Mouse (Mus musculus): ENCODE data around the gene Ptprk.

Gene Ptprk

DNA sequence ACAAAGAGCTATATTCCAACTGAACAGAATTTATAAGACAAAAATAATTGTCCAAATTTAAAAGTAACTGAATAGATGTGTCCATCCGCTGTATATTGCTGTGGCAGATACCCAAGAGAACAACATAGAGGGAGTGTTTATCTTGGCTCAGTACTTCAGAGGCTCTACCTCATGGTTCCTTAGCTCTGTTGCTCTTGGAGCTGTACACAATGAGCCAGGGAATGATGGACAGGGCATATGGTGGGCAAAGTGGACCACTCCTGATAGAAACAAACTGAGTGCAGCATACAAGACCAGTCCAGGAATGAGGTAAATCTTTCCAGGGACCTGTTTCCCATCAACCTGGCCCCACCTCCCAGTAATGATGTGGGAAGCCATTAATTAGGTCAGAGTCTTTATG lies 468.1 kb downstream of the Ptprk start:
- CTCF ChIA-PET, result no interaction called here

DNA sequence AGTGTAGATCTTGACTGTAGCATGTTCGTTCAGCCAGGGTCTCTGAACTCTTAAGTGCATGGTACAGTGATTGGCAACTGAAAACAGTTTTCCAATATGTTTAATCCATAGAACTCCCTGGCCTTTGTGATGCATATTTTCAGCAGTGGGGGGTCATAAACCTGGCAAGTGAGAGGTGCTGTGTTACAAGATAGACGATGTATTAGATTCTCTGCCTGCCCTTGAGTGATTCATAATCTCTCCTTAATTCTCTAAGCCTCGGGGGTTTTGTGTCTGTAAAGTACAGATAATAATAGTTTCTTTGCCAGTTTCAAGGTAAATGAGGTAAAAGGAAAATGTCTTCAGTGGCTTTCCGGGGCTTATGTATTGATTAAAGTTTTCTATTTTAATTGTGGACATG lies 475.9 kb downstream of the Ptprk start:
- CTCF ChIA-PET, result no interaction called here

DNA sequence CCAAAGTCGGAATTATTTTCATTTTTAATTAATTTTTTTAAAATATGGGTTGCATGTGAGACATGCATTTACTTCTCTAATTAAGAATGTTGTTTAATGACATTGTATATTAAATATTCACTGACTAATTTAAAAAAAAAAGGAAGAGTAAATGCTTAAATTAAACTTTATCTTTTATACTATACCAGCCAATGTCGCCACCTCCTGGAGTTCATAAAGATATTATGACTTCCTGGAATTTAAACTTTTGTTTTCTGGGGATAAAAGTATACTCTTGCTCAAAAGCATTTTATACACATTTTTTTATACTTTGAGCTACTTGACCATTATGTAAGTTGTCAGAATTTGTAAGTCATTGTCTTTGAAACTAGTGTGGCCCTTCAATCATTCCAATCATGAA lies 477.4 kb downstream of the Ptprk start:
- CTCF ChIA-PET, result interaction anchor here (0.7 kb wide), 1 partner anchor 15 kb away, joined by 3 read pairs; no protein-coding TSS in a partner anchor

DNA sequence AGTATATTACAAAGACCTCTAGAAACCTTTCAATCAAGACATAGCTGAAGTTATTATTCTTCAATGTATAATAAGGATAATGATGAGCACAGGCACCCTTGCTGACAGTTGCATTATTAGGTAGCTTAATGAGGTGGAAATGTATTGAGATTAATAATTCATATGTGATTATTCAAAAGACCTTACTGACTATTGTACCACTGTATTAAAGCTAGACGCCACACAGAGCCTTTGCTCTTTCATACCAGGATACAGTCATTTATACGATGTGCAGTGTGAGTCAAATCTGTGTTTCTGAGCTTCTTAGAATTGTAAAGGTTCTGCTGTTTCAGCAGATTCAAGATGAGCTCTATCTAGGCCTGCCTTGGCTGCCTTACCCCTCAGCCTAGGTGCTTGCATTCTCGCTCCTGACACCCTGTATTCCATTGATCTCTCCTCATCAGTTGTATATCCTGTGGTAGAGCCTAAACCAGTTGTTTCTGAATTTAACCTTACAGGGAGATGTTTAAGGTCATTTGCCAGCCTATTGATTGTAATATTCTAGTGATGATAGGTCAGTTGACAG lies 489.6 kb downstream of the Ptprk start:
- CTCF ChIA-PET, result no interaction called here

DNA sequence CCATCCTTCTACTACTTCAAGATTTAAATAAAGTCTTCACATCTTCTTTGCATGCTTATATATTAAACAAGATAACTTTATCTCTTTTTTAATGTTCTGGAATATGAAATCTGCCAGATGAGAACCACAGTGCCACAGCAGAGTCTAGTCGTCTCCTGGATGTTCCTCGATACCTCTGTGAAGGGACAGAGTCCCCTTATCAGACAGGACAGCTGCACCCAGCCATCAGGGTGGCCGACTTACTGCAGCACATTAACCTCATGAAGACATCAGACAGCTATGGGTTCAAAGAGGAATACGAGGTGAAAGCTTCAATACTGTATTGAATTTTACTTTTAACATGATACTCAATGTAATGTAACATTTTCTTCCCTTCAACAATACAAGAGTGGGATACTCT lies 491.8 kb downstream of the Ptprk start:
- CTCF ChIA-PET, result no interaction called here

DNA sequence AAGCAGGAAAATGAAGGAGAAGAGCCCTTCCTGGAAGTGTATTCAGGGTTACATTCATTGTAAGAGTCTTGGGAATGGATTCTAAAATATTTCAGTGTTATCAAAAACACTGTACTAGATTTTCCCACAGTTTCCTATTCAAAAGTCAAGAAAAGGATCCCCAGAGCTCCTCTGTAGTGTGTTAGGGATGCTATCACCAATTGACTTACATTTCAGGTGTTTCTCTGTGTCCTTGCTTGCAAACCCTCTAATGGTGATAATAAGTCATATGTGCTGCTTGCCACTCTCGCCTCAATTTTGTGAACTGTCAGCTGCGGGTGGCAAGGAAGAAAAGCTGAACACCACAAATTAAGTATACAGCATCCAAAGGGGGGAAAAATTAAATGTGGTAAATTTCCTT lies 492.2 kb downstream of the Ptprk start:
- CTCF ChIA-PET, result no interaction called here

DNA sequence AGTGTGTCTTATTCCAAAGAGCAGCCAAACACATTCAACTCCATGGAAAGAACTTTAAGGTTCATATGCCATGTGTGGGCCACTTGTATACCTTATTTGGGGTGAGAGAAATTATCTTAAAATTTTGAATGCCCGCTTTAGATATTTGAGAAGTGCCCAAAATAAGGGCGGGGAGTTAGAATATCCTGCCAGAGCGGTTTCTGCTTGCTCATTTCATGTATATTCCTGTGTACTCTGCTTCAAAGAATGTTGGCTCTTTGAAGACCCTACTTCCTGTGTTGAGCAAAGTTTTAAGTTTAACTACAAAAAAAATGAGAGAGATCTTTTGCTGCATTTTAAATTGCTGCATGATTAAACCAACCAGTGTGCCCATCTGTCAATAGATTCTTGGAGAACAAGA lies 492.8 kb downstream of the Ptprk start:
- CTCF ChIA-PET, result no interaction called here

DNA sequence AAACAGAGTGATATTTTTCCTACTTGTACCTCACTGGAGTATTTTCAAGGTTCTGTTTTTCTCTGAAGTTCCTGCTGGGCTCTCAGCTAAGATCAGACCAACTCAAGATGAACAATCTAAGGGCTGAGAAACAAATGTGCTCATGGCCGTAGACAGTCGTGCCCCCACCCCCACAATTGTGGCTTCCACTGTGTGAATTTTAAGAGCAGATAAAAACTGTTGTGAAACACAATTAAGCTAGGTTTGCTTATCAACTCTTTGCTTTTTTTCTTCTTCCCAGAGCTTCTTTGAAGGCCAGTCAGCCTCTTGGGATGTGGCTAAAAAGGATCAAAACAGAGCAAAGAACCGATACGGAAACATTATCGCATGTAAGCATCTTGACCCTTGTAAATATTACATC lies 493.4 kb downstream of the Ptprk start:
- CTCF ChIA-PET, result no interaction called here

DNA sequence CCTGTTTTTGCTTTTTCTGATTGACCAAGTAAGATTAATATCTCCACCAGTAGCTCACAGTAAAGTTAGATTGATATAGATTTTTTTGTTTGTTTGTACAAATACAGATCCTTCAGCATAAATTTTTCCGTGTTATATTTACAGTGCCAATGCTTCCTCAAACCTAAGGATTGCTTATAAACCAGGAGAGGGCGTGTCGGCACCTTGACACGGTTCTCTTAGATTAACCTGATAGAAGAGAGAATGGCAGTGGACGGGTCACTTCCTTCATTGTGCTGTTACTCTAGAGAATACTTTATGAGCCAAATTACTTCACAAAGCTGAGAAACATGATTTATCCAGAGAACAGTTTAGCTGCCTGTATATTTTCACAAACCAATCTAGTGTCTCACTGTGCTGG lies 505.0 kb downstream of the Ptprk start:
- CTCF ChIA-PET, result no interaction called here

DNA sequence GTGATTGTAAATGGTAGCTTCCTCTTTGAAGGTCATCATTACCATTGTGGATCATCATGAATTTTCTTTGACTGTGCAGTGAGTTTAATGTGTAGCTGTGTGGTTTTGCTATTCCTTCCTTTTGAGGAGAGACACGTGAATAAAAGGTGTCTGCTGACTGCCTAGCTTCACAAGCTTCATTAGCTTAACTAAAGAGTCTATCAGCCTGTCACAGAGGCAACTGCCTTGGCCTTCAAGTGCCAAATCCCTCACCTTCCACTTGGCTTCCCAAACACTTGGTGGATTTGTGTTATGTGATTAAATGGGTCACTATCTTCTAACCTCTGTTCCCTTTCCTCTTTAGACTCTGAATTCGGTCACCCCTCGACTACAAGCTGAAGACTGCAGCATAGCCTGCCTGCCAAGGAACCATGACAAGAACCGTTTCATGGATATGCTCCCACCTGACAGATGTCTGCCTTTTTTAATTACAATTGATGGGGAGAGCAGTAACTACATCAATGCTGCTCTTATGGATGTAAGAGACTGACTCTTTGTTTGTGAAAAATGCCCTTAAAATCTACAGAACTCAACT lies 512.0 kb downstream of the Ptprk start:
- CTCF ChIA-PET, result no interaction called here

DNA sequence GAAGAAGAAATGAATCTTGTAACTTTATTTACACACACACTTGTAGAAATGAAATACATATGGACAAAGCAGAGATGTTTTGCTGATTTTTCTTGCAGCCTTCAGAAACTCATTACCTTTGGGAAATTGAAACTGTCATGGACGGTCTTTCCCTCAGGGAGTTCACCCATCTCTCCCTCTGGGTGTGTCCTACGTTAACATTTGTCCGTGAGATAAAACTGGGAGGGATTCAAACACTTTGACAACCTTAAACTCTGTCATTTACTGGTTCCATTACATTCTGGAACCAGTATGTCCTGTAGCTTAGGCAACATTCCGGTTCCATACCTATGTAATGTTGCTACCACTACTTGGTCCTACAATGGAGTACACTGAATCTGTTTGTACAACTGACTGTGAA lies 513.8 kb downstream of the Ptprk start:
- CTCF ChIA-PET, result no interaction called here

DNA sequence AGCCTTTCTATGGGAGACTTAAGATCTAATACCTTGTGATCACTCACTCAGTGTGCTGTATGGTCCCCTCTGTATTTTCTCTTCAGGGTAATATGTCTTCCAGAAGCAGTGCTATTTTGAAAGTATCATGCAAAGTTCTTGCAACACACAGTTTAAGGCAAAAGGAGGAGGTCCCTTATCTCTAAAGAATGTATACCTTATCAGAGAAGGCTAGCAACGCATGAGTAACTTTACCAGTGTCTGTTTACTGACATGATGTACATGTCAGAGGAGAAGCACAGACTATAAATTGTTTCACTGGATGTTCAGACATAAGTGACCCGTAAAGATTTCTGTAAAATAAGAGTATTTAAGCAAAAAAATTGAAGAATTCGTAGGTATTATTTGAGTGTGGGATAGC lies 516.2 kb downstream of the Ptprk start:
- CTCF ChIA-PET, result no interaction called here

DNA sequence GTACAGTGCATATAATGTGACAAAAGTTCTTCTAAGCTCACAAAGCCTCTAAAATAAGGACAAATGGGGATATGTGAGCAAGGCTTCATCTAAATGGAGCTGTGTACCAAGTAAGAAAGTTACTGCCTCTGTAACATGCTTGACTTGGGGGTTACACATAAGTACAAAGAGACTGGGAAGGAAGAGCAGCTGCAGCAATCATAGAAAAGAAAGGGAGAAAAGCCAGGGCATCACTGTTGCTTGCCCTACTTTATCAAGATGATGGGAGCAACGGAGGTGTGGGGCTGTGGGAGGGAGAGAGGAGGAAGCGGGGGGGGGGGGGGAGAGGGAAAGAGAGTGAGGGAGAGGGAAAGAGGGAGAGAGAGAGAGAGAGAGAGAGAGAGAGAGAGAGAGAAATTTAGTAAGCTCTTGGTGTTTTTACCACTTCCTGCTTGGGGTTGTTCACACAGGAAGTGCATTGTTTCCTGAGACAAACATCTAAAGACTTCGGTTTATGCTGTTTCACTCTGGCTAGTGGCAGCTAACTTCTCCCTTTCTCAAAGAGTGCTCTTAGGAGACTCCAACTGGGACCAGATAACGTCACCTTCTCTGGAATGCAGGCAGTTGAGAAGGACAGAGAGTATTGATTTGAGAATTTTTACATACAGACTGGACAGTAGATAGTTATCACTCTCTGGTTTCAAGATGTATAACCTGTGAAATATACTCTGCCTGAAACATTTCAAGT lies 519.1 kb downstream of the Ptprk start:
- CTCF ChIA-PET, result interaction anchor here (0.6 kb wide), 1 partner anchor 21 kb away, joined by 4 read pairs; no protein-coding TSS in a partner anchor

DNA sequence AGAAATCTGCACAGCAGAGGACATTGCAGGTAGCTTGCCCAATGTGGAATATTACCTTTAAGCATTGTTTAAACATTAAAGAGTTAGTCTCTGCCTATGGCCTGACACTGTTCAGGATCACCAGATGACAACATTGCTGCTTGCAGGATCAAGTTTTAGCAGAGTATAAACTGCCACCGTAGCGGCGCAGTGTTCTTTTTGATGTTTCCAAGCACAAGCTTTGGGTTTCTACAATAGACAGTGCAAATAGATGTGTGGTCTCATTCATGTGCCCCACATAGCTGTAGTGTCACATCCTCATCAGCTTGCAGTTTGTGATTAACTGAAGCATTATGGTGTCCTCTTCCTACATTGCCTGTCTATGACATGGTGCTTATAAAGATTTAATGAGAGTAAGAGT lies 522.3 kb downstream of the Ptprk start:
- CTCF ChIA-PET, result no interaction called here

DNA sequence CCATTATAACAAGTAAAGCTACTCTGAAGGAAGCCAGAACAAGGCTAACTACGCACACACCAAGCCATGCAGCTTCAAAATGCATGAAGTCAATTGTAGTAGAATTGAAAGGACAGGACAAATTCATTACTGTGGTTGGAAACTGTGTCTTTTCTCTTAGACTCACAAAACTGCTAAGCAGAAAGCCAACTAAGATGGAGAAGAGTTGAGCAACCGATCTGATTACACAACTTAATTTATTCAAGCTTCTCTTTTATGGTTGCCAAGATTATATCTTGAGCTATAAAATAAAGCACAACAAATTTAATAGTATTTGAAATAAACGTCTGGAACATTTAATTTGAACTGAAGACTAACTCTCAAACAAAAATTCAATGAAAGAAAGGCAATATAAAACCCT lies 534.5 kb downstream of the Ptprk start:
- CTCF ChIA-PET, result interaction anchor here (0.5 kb wide), 1 partner anchor 117 kb away, joined by 3 read pairs; no protein-coding TSS in a partner anchor

DNA sequence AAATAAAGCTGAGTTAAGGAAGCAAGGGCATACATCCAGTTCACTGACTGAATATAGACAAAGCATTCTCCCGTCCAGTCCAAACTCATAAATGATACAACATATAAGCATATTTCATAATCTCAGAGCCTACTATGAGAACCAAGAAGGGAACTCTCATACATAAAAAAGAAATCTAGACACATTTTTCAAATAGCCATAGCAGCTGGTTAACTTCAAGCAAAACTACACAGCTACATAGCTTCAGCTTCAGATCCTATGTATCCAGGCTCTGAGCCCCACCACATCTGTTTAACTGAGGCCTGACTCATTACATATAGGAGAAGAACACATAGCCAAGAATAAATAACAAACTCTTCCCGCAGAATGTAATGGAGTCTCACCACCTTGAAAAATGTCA lies 539.8 kb downstream of the Ptprk start:
- CTCF ChIA-PET, result no interaction called here

DNA sequence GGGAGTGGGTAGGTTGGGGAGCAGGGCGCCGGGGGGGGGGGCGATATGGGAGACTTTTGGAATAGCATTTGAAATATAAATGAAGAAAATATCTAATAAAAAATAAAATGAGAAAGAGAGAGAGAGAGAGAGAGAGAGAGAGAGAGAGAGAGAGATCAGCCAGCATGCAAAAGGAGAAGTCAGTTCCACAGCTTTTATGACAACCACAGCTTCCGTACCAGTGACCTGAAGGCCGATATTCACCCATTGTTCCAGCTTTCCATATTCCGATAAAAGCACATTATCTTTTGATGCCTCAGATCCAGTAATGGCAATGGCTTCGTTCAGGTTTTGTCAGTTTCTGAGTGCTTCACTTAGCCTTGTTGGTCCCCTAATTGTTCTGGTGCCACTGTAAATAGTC lies 542.6 kb downstream of the Ptprk start:
- CTCF ChIA-PET, result no interaction called here

DNA sequence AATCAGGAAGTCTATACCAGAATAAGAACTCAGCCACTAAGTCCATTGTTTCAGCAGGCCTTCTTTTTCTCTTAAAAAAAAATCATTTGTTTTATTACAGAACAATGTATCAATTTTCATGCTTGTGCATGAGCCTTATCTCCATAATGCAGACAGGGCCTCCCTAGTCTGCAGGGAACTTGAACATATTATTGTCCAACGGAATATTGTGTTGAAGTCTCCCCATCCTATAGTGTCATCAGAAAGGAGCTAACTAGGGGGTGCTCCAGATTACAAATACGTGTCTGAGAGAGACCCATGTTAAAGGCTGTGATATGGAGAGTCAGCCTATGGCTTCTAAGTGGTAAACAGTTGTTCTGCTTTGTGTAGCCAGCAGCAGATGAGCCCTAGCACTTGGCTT lies 543.4 kb downstream of the Ptprk start:
- CTCF ChIA-PET, result no interaction called here

DNA sequence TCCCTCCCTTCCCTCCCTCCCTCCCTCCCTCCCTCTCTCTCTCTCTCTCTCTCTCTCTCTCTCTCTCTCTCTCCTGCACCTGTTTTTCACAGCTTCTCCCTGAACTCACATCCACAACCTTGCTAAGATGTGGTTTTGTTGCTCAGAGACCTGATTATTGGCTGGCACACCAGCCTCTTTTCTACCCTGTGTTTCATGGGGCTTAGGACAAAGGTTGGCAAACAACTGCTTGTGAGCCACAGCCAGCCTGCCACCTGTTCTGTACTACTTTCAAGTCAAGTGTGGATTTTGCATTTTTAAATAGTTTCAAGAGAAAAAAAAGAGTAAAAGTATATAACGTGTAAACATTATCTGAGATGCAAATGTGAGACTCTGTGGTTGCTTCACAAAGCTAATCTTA lies 544.8 kb downstream of the Ptprk start:
- CTCF ChIA-PET, result interaction anchor here (0.7 kb wide), 1 partner anchor 122 kb away, joined by 6 read pairs; no protein-coding TSS in a partner anchor

DNA sequence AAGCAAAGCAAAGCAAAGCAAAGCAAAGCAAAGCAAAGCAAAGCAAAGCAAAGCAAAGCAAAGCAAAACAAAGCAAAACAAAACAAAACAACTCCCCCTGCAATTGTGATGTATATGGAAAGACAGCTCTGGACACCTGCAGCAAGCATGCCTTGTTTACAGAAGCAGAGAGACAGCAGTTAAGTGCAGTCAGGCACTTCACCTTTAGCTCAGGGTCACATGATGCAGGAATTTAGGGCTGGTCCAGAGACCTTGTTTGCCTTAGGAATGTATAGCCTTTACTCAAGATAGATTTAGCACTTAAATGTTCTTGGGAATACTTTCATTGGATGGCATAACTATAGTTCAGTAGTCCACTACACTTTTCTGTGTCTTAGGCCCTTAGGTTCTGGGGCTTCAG lies 561.5 kb downstream of the Ptprk start:
- CTCF ChIA-PET, result no interaction called here

DNA sequence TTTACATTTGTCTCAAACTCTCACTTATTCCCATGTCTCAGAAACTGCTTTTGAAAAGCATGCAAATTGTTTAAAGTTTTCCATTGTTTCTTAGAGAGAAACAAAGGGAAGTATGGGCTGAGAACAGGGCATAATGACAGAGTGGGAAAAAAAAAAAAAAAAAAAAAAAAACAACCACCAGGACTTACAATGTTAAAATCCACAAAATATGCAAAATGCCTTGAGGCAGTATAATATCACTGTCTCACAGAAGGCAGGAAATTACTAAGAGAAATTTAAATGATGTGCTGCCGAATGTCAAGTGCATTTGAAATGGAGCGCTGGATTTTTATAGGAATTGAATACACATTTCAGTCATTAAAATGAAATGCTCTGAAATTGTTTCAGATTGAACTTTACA lies 567.3 kb downstream of the Ptprk start:
- CTCF ChIA-PET, result no interaction called here

All from spleen, embryonic (tissue).